Mouse (Mus musculus) frontal cortex, adult (tissue): ENCODE data around the gene Csn1s2b.
"Not testable (repeated sequence)": the region's sequence is repeated elsewhere in the genome, so short reads cannot be mapped to it uniquely, and the experiment has no call there.

Source experiments
- ATAC-seq: cut with Nextera tagmentation; 2 replicates; pipeline ENCODE4 v1.9.2; 2017; ENCODE audit warnings: mild to moderate bottlenecking, moderate library complexity, mixed read lengths; ENCODE audit not compliant: low TSS enrichment

The Csn1s2b gene

GRCm38 (mm10) chr5:87807782-87808181 is at the start of gene Csn1s2b:
Csn1s2b (plus strand) TSS chr5:87808082.
- no peak for ATAC-seq

- ATAC-seq: no peak
These were observed 43.3 kb upstream of the Csn1s2b start for GRCm38 (mm10) chr5:87764546-87764945.

GRCm38 (mm10) chr5:87772151-87772550 is 35.7 kb upstream of the Csn1s2b start:
- not testable (repeated sequence) for ATAC-seq

- ATAC-seq: no peak
These were observed 33.6 kb upstream of the Csn1s2b start, which contains the start of gene Csn1s2a for GRCm38 (mm10) chr5:87774267-87774666. Csn1s2a (plus strand) TSS chr5:87774567.

- ATAC-seq: no peak
These were observed 25.2 kb upstream of the Csn1s2b start for GRCm38 (mm10) chr5:87782731-87783130.

GRCm38 (mm10) chr5:87809253-87809652 is 1.4 kb downstream of the Csn1s2b start:
- ATAC-seq: no peak

GRCm38 (mm10) chr5:87825386-87825785 is 17.5 kb downstream of the Csn1s2b start, which contains the start of gene Prr27:
Prr27 (plus strand) TSS chr5:87825686.
- ATAC-seq: no peak

- peak; percentile 94 for ATAC-seq
These were observed 47.3 kb downstream of the Csn1s2b start for GRCm38 (mm10) chr5:87855136-87855716.

- ATAC-seq: no peak
These were observed 62.2 kb downstream of the Csn1s2b start for GRCm38 (mm10) chr5:87870084-87870483.

GRCm38 (mm10) chr5:87871423-87871822 is 63.5 kb downstream of the Csn1s2b start:
- no peak for ATAC-seq
